Mouse (Mus musculus) frontal cortex, postnatal 36 days (tissue): ENCODE results near the gene Ddx23.

Source experiments
- DNase-seq, 2 experiments: peaks; one replicate each; pipeline ENCODE4 v3.0.0; 2022; ENCODE audit warnings: low spot score in 2 of 2

Gene Ddx23

GRCm38 (mm10) chr15:98608058-98608783, 54.5 kb downstream of the Ddx23 start:
- DNase-seq: no peak

DNA sequence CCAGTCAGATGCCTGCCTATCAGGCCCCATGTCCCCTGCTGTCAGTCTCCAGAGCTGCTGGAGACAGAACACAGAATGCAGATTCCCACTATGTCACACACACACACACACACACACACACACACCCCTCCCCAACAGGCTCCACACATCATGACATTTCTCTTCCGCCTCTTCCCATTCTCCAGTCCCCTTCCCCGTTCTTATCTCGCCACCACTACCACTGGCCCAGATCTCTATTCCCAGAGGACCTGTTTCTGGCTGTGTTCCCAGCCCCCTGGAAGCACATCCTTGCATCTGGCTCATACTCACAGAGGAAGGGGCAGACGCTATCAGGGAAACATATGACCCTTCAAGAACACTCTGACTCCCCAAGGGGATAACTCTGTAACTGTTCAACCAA, 55.1 kb downstream of the Ddx23 start:
- no peak for DNase-seq

- no peak for DNase-seq
Measured at GRCm38 (mm10) chr15:98606739-98607138, 56.0 kb downstream of the Ddx23 start.

- DNase-seq: no peak
Measured at GRCm38 (mm10) chr15:98606051-98606536, 56.6 kb downstream of the Ddx23 start.

DNA sequence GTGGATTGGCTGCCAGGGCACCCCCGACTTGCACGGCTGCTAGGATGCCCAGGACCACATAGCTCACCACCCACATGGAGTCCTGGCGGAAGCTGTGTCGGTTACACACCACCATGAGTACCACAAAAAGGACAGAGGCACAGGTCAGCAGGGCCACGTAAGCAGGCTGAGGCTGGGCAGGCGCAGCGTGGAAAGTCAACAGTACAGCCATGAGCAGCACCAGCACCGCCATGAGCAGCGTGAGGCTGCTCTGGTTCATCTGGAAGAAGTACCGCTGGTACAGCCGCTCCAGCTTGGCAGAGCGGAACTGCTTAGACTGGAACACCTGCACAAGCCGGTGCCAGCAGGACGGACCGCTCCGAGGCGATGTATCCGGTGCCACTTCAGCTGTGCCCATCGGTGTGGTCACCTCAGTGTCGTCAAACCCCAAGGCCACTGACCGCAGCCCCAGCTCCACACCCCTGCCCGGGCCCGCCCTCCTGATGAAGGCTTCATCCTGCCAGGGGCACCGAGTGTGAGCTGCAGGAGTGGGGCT, 58.6 kb downstream of the Ddx23 start:
- no peak for DNase-seq

DNA sequence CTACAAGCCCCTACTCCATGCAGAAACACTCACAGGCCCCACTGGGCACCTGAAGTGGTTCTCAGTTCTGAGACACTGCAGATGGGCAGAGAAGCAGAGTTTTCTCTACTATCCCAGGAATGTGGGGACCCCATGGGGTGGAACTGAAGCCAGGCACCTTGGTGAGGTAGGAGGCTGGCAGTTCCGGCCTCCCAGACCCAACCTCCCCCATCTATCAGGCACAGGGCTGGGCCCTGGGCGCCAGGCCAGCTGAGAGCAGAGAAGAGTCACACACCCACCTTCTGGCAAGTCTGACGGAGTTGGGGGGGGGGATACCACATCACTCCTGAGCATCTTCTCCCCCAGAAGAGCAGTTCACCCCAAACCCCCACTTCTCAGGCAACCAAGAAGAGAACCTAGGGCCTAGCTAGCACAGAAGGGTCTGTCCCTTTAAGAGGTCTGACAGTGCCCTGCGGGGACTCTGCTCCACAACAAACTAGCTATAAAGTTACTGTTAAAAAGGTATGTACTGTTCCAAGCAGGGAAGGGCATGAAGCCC, 59.7 kb downstream of the Ddx23 start:
- no peak for DNase-seq

GRCm38 (mm10) chr15:98602191-98602881, 60.4 kb downstream of the Ddx23 start:
- DNase-seq: no peak

DNA sequence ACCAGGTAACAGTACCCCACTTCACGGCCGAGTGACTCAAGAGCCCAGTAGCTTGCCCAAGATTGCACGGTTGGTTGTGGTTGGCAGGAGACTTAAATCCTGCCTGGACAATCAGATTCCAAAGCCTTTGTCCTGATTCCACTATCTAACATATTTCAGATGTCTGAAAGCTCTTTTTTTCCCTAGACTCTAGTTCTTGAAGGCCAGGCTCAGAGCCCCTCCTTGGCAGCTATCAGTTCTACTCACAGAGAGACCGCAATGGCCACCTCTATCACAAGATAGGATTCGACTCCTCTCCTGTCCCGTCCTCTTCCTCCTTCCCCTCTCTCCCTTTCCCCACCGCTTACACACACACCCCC, 60.9 kb downstream of the Ddx23 start:
- DNase-seq: no peak

DNA sequence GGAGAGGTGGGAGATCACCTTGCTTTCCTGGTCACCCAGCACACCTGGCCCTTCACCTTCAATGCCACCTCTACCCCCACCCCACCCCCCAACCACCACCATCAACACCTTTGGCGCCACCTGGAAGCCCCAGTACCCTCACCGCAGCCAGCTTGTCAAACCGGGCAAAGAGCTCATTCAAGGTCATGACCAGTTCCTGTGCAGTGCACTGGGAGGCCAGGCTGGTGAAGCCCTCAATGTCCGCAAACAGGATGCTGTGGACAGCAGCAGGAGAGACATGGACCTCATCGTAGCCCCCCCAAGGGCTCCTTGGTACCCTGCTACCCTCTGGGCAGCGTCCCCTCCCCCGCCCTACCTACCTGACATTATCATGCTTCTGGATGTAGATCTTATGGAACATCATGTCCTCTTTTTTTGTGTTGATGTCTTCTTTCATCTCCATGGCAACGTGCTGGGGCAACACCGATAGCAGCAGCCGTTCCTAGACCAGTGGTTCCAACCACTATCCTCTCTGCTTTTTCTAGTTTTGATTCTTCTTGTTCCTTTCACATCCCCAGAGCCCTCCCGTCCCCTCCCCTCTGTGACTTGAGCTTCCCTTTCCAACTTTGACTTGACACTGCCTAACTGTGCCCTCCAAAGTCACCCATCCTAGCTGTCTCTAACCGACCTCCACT, 62.5 kb downstream of the Ddx23 start:
- no peak for DNase-seq

GRCm38 (mm10) chr15:98596609-98597008, 66.1 kb downstream of the Ddx23 start:
- DNase-seq: no peak
